Mouse (Mus musculus): ENCODE measurements around the gene Tap2. TPM values are rescaled to one million over a fixed set of nuclear protein-coding genes. Genes with fewer than 3 reads are reported as not detected.
A peak's percentile ranks its signal among the peaks of the same experiment; 100 is the strongest.

Gene Tap2
- polyA plus RNA-seq, 1 experiment from 2014 or later, result 1.3 TPM

DNA sequence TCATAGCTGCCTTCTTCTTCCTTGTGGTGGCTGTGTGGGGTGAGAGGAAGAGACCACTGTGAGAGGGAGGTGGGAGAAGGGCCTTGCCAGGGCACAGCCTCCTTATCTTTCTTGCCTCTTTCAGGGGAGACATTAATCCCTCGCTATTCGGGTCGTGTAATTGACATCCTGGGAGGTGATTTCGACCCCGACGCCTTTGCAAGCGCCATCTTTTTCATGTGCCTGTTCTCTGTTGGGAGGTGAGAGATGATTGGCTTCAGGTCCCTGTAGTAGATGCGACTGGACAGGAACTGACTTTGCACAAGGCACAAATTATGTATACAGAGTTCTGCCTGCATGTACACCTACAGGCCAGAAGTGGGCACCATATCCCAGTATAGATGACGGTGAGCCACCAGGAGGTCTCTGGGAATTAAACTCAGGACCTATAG, 2.4 kb downstream of the Tap2 start:
- no peak overlapping the region for H3K4me3 ChIP-seq
- no peaks in the 10 kb centered on the region for H3K9me3 ChIP-seq (replicated peaks)
- no peak overlapping the region for H3K4me2 ChIP-seq (replicated peaks)
- no peak for ATAC-seq (ENCODE audit: low FRiP score)
- H3K27me3 ChIP-seq, result peaks cover 69% of the 10 kb centered on the region
- H3K36me3 ChIP-seq, result no peaks in the 10 kb centered on the region
- 27% methylated on average over 9 of the region's 9 CpGs for WGBS
- H3K27ac ChIP-seq, result no peak overlapping the region
- H3K9ac ChIP-seq, result no peak overlapping the region
- H3K4me1 ChIP-seq, result peaks cover 7% of the 10 kb centered on the region

GRCm38 (mm10) chr17:34206731-34207130, 3.4 kb downstream of the Tap2 start:
- H3K36me3 ChIP-seq, result no peaks in the 10 kb centered on the region
- no peak overlapping the region for H3K4me2 ChIP-seq (replicated peaks)
- H3K9me3 ChIP-seq (replicated peaks), result no peaks in the 10 kb centered on the region
- no peak for ATAC-seq (ENCODE audit: low FRiP score)
- peaks cover 8% of the 10 kb centered on the region for H3K4me1 ChIP-seq
- H3K4me3 ChIP-seq, result no peak overlapping the region
- peaks cover 69% of the 10 kb centered on the region for H3K27me3 ChIP-seq
- no peak overlapping the region for H3K9ac ChIP-seq
- no peak overlapping the region for H3K27ac ChIP-seq
- WGBS, result 86% methylated on average over 5 of the region's 5 CpGs

- 61% methylated on average over 3 of the region's 3 CpGs for WGBS
- Histone ChIP-seq H3K9ac (no peak overlapping the region), H3K4me1 (peaks cover 10% of the 10 kb centered on the region), H3K27me3 (peaks cover 75% of the 10 kb centered on the region), H3K4me3 (no peak overlapping the region), H3K4me2 (replicated peaks) (no peak overlapping the region), H3K9me3 (replicated peaks) (no peaks in the 10 kb centered on the region), H3K36me3 (no peaks in the 10 kb centered on the region), H3K27ac (no peak overlapping the region)
- ATAC-seq (ENCODE audit: low FRiP score), result no peak
These were observed 4.1 kb downstream of the Tap2 start for GRCm38 (mm10) chr17:34207456-34207855.

DNA sequence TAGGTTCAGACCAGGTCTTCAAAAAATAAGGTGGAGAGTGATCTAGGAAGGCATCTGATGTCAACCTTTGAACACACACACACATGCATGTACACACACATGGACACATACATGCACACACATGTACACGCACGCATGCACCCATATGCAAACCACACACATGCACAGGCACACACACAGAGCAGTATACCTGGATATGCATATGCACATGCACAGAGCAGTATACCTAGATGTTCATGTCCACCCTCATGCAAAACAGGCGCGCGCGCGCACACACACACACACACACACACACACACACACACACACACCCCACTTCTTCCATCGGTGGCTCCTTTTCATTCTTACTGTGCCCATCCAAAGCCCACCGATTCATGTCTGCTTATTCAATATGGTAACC, 4.5 kb downstream of the Tap2 start:
- no peaks in the 10 kb centered on the region for H3K9me3 ChIP-seq (replicated peaks)
- H3K27ac ChIP-seq, result no peak overlapping the region
- peaks cover 77% of the 10 kb centered on the region for H3K27me3 ChIP-seq
- H3K4me3 ChIP-seq, result no peak overlapping the region
- H3K36me3 ChIP-seq, result no peaks in the 10 kb centered on the region
- ATAC-seq (ENCODE audit: low FRiP score), result no peak
- H3K4me1 ChIP-seq, result peaks cover 10% of the 10 kb centered on the region
- H3K9ac ChIP-seq, result no peak overlapping the region
- no peak overlapping the region for H3K4me2 ChIP-seq (replicated peaks)
- 96% methylated on average over 9 of the region's 9 CpGs for WGBS

GRCm38 (mm10) chr17:34208421-34208820, 5.1 kb downstream of the Tap2 start:
- no peak for ATAC-seq (ENCODE audit: low FRiP score)
- 23% methylated on average over 10 of the region's 10 CpGs for WGBS
- peaks cover 77% of the 10 kb centered on the region for H3K27me3 ChIP-seq

GRCm38 (mm10) chr17:34209680-34210079, 6.4 kb downstream of the Tap2 start:
- 51% methylated on average over 3 of the region's 3 CpGs for WGBS
- no peak for ATAC-seq (ENCODE audit: low FRiP score)

More at GRCm38 (mm10) chr17:34208421-34208820, 5.1 kb downstream of the Tap2 start:
- Histone ChIP-seq H3K4me3 (no peak overlapping the region), H3K36me3 (no peaks in the 10 kb centered on the region), H3K4me2 (replicated peaks) (no peak overlapping the region), H3K27ac (no peak overlapping the region), H3K9me3 (replicated peaks) (no peaks in the 10 kb centered on the region), H3K9ac (no peak overlapping the region), H3K4me1 (peaks cover 10% of the 10 kb centered on the region)

DNA sequence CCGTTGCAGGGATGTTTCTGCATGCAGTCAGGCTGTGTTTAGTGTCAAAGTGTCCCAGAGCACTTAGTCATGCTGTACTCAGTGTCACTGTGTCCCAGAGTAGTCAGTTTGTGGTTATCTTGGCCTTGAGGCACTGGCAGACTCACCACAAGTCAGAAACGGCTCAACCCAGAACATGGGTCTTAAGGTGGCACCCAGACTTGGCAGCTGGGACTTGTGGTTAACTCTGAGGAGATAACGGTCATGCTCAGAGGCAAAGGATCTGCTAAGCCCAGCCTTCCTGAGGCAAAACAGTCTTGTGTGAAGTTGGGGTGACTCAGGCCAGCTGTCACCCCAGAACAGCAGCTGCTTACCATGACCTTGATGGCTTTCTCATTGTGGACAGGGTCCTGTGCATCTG, 7.3 kb downstream of the Tap2 start:
- 77% methylated on average over 3 of the region's 3 CpGs for WGBS
- no peak for ATAC-seq (ENCODE audit: low FRiP score)
- no peaks in the 10 kb centered on the region for H3K36me3 ChIP-seq
- H3K4me3 ChIP-seq, result no peak overlapping the region
- H3K4me2 ChIP-seq (replicated peaks), result no peak overlapping the region
- no peaks in the 10 kb centered on the region for H3K9me3 ChIP-seq (replicated peaks)
- peaks cover 81% of the 10 kb centered on the region for H3K27me3 ChIP-seq
- H3K4me1 ChIP-seq, result peaks cover 3% of the 10 kb centered on the region; the same call in 1 of the 2 replicates
- no peak overlapping the region for H3K27ac ChIP-seq
- H3K9ac ChIP-seq, result no peak overlapping the region

More at GRCm38 (mm10) chr17:34209680-34210079, 6.4 kb downstream of the Tap2 start:
- Histone ChIP-seq H3K4me1 (peaks cover 9% of the 10 kb centered on the region), H3K27ac (no peak overlapping the region), H3K27me3 (peaks cover 81% of the 10 kb centered on the region), H3K4me2 (replicated peaks) (no peak overlapping the region), H3K36me3 (no peaks in the 10 kb centered on the region), H3K4me3 (no peak overlapping the region), H3K9ac (no peak overlapping the region), H3K9me3 (replicated peaks) (no peaks in the 10 kb centered on the region)

DNA sequence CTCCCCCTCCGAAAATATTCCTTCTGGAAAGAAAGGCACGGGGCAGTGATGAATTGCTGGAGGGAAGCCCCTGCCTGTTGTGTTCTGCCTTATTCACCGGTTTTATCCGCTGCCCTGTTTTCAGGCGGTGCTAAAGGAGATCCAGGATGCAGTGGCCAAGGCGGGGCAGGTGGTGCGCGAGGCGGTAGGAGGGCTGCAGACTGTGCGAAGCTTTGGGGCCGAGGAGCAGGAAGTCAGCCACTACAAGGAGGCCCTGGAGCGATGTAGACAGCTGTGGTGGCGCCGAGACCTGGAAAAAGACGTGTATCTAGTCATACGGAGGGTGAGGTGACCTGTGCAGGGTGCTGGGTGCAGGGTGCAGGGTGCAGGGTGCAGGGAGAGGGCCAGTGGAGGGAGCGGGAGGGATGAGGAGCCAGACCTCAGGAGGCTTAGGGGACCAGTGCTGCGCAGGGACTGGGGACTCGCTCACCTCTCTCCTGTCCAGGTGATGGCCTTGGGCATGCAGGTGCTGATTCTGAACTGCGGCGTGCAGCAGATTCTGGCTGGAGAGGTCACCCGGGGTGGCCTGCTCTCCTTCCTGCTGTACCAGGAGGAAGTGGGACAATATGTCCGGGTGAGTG, 8.5 kb downstream of the Tap2 start:
- 0 out of 2 replicates have a peak overlapping the region, but pooled peaks have one; percentile 10 for H3K9ac ChIP-seq
- H3K9me3 ChIP-seq (replicated peaks), result no peaks in the 10 kb centered on the region
- H3K36me3 ChIP-seq, result no peaks in the 10 kb centered on the region
- H3K27ac ChIP-seq, result no peak overlapping the region
- ATAC-seq (ENCODE audit: low FRiP score), result no peak
- peaks cover 3% of the 10 kb centered on the region; the same call in 1 of the 2 replicates for H3K4me1 ChIP-seq
- H3K27me3 ChIP-seq, result peaks cover 72% of the 10 kb centered on the region
- peak overlapping the region; percentile 18 for H3K4me2 ChIP-seq (replicated peaks)
- 25% methylated on average over 23 of the region's 23 CpGs for WGBS
- no peak overlapping the region for H3K4me3 ChIP-seq

- WGBS, result 38% methylated on average over 21 of the region's 21 CpGs
- Histone ChIP-seq H3K4me2 (replicated peaks) (0 out of 2 replicates have a peak overlapping the region, but pooled peaks have one; percentile 19), H3K27me3 (peaks cover 61% of the 10 kb centered on the region), H3K4me3 (0 out of 2 replicates have a peak overlapping the region, but pooled peaks have one; percentile 2), H3K4me1 (peaks cover 3% of the 10 kb centered on the region; the same call in 1 of the 2 replicates), H3K36me3 (no peaks in the 10 kb centered on the region), H3K9me3 (replicated peaks) (no peaks in the 10 kb centered on the region), H3K9ac (no peak overlapping the region), H3K27ac (no peak overlapping the region)
- no peak for ATAC-seq (ENCODE audit: low FRiP score)
These were observed 10.6 kb downstream of the Tap2 start for GRCm38 (mm10) chr17:34213936-34214335.

- H3K27ac ChIP-seq, result no peak overlapping the region
- H3K9me3 ChIP-seq (replicated peaks), result no peaks in the 10 kb centered on the region
- ATAC-seq (ENCODE audit: low FRiP score), result no peak
- peaks cover 3% of the 10 kb centered on the region; the same call in 1 of the 2 replicates for H3K4me1 ChIP-seq
- peaks cover 58% of the 10 kb centered on the region for H3K27me3 ChIP-seq
- no peak overlapping the region for H3K4me3 ChIP-seq
- H3K4me2 ChIP-seq (replicated peaks), result no peak overlapping the region
- H3K36me3 ChIP-seq, result no peaks in the 10 kb centered on the region
- 88% methylated on average over 12 of the region's 12 CpGs for WGBS
- no peak overlapping the region for H3K9ac ChIP-seq
These were observed 11.8 kb downstream of the Tap2 start for GRCm38 (mm10) chr17:34215176-34215575.

DNA sequence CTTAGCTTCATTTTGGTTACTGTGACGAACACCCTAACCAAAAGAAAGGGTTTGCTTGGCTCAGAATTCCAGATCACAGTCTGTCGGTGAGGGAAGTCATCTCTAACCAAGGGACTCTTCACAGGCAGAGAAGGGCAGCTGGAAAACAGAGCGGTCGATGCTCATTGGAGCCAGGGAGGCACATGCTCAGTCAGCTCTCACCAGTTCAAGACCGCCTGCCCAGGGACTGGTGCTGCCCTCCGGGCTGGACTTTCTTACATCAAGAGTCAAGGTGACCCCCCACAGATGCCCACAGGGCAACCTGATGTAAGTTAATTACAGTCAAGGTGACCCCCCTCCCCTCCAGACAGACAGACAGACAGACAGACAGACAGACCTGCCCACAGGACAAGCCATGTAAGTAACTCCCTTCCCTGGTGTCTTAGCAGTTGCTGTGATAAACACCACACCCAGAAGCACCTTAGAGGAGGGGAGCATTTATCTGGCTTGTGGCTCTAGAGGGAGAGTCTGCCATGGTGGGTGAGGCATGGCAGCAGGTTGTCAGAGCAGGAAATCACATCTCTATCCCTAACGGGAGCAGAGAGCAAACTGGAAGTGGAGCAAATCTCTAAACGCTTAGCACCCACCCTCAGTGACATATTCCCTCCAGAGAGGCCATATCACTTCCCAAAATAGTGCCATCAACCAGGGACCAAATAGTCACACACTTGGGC, 14.0 kb downstream of the Tap2 start:
- Histone ChIP-seq H3K27ac (no peak overlapping the region), H3K27me3 (peaks cover 36% of the 10 kb centered on the region), H3K4me3 (no peak overlapping the region), H3K4me1 (no peaks in the 10 kb centered on the region), H3K36me3 (no peaks in the 10 kb centered on the region), H3K4me2 (replicated peaks) (no peak overlapping the region), H3K9ac (no peak overlapping the region), H3K9me3 (replicated peaks) (no peaks in the 10 kb centered on the region)
- ATAC-seq (ENCODE audit: low FRiP score), result no peak
- 86% methylated on average over 8 of the region's 8 CpGs for WGBS

- no peak for ATAC-seq (ENCODE audit: low FRiP score)
- Histone ChIP-seq H3K36me3 (no peaks in the 10 kb centered on the region), H3K9me3 (replicated peaks) (no peaks in the 10 kb centered on the region), H3K9ac (no peak overlapping the region), H3K27ac (no peak overlapping the region), H3K27me3 (peaks cover 30% of the 10 kb centered on the region), H3K4me2 (replicated peaks) (no peak overlapping the region), H3K4me3 (no peak overlapping the region), H3K4me1 (no peaks in the 10 kb centered on the region)
- WGBS, result 92% methylated on average over 5 of the region's 5 CpGs
These were observed 14.7 kb downstream of the Tap2 start for GRCm38 (mm10) chr17:34217986-34218385.
